Mouse (Mus musculus) erythroid progenitor cell, adult 5-6 weeks (primary cell): ENCODE results near the gene Hist1h2bg. TPM values are rescaled to one million over a fixed set of nuclear protein-coding genes. Genes with fewer than 3 reads are reported as not detected.
"Not testable (repeated sequence)": the region's sequence is repeated elsewhere in the genome, so short reads cannot be mapped to it uniquely, and the experiment has no call there.

Experiments
- ATAC-seq: replicated peaks from 2 replicates; pipeline ENCODE4 v1.8.0; 2016; ENCODE audit warnings: moderate number of reproducible peaks, mild to moderate bottlenecking, moderate TSS enrichment, inconsistent platforms; ENCODE audit not compliant: poor library complexity, low FRiP score, severe bottlenecking
- total RNA-seq, 2 experiments: library from RNA; stranded (forward) in 1 of 2; stranded (reverse) in 1 of 2; fragments of 150-400 nt in 1 of 2; fragments of 186-747, 209-891 nt in 1 of 2; gene quantifications; 2 replicates each; pipeline versions ENCODE4 v1.2.3 to v1.2.4; 2015 to 2017; ENCODE audit warnings: low replicate concordance in 2 of 2

Hist1h2bg gene
- total RNA-seq, 2 experiments from 2014 or later = 851 to 3,057 TPM

DNA sequence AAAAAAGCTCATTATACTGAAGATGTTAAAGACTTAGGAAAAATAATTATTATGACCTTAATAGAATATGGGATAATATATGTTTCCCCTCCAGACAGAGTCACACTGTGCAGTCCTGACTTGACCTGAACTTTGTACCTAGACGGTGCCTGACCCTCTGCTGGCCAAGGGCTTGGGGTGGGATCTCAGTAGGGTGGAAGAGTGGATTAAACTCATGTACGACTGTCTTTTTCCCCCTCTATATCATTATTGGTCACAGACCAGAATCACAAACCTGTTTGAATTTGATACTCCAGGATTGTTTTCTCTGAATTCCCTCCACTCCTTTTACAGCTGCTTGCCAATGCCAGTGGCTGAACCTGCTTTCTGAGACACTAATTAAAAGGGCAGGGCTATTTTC lies 10.5 kb upstream of the Hist1h2bg start:
- not testable (repeated sequence) for ATAC-seq

DNA sequence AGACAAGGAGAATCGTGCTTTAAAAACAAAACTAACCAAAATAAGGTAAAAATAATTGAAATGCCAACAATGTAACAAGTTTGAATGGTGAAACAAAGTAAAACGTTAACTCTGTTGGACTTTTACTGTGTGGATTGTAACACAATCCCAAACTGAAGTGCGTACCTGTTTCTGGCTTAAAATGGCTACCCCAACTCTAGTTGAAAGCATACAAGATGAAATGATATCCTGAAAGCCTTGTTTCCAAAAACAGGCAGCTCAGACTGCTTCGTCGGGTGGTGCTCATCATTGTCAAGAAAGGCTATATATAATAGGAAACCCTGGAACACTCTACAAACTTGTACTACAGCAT lies 9.7 kb upstream of the Hist1h2bg start:
- peak; percentile 53 for ATAC-seq

DNA sequence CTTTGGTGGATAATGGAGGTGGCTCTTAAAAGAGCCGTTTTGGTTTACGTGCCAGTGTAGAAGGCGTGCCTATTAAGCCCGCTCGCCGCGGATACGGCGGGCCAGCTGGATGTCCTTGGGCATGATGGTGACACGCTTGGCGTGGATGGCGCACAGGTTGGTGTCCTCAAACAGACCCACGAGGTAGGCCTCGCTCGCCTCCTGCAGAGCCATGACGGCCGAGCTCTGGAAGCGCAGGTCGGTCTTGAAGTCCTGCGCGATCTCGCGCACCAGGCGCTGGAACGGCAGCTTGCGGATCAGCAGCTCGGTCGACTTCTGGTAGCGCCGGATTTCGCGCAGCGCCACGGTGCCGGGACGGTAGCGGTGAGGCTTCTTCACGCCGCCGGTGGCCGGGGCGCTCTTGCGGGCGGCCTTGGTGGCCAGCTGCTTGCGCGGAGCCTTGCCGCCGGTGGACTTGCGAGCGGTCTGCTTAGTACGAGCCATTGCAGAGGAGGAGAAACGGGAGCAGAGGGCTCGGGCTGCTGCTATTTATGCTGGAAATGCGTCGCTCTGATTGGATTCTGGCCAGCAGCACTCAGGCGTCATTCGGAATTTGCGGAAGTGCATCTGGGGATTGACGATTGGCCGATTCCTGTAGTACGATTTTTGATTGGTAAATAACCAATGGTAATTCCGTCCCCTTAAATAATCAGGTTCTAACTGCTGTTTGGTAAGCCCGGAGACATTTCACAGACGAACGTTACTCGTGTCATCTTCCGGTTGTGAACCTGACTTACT lies 9.1 kb upstream of the Hist1h2bg start, which contains the start of gene Hist1h3e:
Gene Hist1h3e (minus strand): TSS at position 487 of the 777 bp plus-strand sequence.
- peak; percentile 86 for ATAC-seq

DNA sequence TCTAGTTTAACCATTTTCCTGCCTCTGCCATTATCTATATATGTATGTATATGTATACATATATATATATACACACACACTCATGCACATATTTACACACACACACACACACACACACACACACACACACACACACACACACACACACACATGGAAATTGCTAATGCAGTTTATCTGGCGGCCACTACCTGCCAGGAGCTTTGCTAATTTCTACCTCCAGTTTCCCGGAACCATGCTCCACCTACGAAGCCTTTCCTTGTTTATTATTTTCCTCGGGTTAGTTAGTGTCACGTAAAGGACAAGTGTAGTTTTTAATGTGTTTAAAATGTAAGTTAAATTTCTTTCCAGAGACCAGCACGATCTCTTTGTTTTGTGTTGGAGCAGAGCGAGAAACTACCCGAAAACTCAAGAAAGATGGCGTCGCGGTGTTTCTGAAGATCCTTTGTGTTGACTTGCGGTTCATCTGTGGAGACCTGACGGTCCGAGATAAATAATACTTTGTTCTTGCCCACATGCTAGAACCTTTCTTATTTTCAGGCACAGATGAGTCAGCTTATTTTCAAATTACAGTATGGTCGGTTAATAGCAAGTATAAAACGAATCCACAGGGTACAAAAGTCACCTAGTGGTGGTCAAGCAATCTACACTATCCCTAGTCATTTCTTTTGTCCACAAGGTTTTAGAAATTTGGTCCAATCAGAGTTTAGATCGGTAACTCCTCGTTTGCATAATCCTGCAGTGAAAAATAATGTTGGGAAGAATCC lies 8.3 kb upstream of the Hist1h2bg start:
- peak; percentile 68 for ATAC-seq

DNA sequence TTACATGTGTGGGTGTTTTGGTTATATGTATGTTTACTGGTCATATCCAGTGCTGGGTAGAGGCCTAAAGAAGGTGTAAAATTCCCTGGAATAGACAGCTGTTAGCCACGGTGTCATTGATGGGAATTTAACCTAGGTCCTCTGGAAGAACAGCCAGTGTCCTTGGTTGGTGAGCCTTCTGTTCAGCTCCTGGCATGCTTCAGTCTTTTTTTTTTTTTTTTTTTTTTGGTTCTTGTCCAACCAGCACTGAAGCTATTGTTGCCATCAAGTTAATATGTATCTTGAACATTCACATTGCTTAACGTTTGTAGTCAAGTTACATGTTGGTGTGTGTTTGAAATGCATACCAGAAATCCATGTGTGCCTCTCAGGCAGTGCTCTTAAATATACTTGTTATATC lies 6.7 kb upstream of the Hist1h2bg start:
- no peak for ATAC-seq

DNA sequence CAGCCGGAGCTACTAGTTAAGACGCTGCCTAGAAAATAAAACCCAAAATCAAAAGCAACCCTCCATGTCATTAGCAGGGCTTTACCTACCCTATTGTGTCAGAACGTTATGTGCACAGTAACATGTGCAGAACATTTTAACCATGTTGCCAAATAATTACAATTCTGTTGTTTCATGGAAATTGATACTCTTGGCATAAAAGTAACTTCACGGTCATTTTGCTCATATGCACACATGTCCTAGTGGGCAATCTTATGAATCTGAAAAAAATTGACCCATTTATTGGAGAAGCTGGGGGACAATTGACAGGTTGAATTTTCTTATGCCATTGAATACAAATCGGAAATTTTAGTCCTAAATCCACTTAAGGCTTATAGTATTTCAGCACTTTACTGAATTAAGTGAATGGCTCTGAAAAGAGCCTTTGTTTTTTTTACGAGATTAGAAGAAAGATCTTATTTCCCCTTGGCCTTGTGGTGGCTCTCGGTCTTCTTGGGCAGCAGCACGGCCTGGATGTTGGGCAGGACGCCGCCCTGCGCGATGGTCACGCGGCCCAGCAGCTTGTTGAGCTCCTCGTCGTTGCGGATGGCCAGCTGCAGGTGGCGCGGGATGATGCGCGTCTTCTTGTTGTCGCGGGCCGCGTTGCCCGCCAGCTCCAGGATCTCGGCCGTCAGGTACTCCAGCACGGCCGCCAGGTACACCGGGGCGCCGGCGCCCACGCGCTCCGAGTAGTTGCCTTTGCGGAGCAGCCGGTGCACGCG lies 755 bp upstream of the Hist1h2bg start:
- not testable (repeated sequence) for ATAC-seq

DNA sequence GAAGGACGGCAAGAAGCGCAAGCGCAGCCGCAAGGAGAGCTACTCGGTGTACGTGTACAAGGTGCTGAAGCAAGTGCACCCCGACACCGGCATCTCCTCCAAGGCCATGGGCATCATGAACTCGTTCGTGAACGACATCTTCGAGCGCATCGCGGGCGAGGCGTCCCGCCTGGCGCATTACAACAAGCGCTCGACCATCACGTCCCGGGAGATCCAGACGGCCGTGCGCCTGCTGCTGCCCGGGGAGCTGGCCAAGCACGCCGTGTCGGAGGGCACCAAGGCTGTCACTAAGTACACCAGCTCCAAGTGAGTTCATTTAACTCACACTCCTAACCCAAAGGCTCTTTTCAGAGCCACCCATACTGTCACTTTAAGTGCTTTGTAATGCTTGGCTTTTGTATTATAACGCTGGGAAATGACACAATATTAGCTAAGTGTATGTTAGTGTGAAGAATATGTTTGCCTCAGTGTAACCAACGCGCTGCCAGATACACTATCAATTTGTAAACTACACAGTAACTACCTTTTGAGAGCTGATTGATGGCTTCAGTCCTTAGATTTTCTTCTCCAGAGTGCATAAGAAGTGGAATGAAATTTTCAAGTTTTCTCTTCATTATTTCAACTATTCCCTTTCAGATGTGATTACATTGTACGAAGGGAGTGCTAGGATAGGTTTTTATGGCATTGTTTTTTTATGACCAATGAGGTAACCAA lies 465 bp downstream of the Hist1h2bg start:
- ATAC-seq = peak; percentile 13; the same call in 1 of the 2 replicates

DNA sequence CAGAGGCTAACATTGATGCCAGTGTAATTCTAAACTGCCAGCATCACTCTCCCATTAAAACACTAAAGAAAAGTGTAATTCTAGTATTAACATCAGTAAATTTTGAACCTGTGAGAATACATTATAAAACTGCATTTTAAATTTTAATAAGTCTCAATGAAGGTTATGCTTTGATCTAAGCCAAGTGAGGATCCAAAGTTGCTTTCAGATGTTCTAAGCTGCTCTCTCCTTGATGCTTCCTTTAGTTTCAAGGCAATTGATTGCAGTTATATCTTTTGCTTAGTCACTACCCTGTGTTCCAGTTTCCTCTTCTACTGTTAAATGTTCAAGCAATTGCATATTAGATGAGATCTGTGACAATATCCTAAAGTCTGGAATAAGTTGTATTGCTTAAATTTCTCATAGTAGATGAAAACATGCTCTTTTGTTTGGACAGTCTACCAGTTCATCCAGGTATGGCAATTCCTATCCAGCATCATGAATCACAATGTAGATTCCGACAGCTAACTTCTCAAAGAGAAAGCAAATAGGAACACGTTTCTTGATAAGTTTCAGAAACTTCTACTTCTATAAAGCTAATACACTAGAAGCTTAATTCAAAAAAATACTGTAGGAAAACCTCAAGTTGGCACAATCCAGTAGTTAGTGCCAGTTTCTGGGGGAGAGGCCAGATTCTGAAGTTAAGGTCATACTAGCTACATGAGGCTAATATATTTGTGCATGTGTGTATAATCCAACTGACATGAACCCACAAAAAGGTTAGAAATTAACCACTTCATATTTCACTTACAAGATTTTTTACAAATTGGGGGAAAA lies 1.2 kb downstream of the Hist1h2bg start:
- peak; percentile 13; the same call in 1 of the 2 replicates for ATAC-seq

DNA sequence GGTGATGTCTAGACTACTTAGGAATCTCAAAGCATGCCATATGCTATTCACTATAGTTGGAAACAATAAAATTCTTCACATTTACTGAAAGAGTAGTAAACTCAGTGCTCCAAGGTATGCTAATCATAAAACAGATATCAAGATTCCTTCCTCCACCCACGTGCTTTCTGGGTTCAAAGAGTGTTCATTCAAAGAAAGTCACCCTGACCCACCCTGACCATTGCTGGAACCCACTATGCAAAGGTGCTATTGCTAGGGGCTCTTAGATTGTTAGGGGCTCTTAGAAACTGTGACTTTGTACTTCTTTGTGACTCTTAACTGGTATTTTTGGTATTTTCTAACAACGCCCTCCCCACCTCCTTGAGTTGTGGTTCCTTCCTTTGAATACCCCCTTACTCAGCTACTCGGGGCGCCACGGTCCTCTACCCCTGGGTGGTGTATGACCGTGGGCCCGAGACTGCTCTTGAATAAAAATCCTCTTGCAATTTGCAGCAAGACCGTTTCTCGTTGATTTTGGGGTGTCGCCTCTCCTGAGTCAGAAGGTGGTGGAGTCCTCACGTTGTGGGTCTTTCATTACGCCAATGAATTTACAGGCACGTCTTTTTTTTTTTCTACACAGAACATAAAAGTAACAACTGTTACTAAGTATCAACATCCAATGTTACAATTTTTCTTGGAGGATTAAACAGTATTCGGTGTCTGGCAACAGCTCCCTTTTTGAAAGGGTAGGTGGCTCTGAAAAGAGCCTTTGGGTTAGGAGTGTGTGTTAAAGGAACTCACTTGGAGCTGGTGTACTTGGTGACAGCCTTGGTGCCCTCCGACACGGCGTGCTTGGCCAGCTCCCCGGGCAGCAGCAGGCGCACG lies 2.1 kb downstream of the Hist1h2bg start:
- ATAC-seq = not testable (repeated sequence)

DNA sequence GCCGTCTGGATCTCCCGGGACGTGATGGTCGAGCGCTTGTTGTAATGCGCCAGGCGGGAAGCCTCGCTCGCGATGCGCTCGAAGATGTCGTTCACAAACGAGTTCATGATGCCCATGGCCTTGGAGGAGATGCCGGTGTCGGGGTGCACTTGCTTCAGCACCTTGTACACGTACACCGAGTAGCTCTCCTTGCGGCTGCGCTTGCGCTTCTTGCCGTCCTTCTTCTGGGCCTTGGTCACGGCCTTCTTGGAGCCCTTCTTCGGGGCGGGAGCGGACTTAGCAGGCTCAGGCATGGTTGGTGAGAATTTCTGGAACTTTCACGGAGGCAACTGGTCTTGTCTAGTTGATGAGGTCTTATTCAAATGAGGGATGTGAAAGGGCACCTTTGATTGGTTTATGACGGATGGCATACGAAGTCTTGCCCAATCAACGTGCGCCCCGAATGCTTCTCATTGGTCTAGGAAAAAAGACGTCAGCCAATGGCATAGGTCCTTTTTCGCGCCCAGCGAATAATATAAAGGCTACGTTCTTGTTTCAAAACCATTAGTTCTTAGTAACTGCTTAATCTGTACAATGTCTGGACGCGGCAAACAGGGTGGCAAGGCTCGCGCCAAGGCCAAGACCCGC lies 2.8 kb downstream of the Hist1h2bg start, which contains the start of the genes Hist1h2bf and Hist1h2ad:
Gene Hist1h2bf (minus strand): TSS at position 299 of the 627 bp plus-strand sequence.
Gene Hist1h2ad (plus strand): TSS at position 484 of the 627 bp plus-strand sequence.
- peak; percentile 69 for ATAC-seq

DNA sequence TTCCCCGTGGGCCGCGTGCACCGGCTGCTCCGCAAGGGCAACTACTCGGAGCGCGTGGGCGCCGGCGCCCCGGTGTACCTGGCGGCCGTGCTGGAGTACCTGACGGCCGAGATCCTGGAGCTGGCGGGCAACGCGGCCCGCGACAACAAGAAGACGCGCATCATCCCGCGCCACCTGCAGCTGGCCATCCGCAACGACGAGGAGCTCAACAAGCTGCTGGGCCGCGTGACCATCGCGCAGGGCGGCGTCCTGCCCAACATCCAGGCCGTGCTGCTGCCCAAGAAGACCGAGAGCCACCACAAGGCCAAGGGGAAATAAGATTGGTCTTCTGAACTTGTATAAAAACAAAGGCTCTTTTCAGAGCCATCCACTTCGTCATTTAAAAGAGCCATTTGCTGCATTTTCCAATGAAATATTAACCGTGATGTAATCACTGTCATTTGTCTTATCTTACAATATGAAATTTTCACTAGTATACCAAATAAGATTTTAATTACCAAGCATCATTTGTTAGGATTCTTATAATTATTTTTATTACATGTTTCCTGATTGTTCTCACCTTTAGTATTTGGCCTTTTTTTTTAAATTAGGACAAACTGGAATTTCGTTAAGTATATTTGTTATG lies 3.5 kb downstream of the Hist1h2bg start:
- ATAC-seq = not testable (repeated sequence)

DNA sequence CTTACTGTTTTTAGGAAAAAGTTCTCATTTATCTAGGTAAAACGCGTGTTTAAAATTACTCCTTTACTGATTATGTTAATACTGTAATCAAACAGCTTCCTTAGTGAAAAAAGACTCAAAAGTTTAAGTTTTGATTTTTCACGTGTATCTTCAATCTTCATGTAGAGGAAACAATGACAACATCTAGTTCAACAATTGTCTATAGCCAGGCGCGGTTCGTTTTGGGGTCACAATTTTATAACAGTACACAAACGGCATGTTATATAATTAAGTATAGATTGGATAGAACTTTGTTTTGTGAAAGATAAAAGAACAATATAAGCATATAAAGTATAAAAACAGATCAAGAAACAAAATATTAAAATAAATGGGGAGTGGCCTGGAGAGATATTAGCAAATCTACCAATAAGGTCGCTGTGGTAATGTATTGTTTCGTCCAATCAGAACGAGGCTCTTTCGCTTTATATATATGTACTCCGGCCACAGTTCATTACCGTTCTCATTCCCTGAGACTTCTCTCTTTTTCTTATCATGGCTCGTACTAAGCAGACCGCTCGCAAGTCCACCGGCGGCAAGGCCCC lies 4.2 kb downstream of the Hist1h2bg start, which contains the start of gene Hist1h3d:
Gene Hist1h3d (plus strand): TSS at position 493 of the 581 bp plus-strand sequence.
- ATAC-seq = peak; percentile 55

DNA sequence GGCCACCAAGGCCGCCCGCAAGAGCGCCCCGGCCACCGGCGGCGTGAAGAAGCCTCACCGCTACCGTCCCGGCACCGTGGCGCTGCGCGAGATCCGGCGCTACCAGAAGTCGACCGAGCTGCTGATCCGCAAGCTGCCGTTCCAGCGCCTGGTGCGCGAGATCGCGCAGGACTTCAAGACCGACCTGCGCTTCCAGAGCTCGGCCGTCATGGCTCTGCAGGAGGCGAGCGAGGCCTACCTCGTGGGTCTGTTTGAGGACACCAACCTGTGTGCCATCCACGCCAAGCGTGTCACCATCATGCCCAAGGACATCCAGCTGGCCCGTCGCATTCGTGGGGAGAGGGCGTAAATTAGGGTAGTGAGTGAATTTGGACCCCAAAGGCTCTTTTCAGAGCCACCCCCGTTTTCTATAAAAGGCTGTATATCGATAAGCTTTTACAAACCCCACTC lies 4.7 kb downstream of the Hist1h2bg start:
- ATAC-seq = not testable (repeated sequence)

DNA sequence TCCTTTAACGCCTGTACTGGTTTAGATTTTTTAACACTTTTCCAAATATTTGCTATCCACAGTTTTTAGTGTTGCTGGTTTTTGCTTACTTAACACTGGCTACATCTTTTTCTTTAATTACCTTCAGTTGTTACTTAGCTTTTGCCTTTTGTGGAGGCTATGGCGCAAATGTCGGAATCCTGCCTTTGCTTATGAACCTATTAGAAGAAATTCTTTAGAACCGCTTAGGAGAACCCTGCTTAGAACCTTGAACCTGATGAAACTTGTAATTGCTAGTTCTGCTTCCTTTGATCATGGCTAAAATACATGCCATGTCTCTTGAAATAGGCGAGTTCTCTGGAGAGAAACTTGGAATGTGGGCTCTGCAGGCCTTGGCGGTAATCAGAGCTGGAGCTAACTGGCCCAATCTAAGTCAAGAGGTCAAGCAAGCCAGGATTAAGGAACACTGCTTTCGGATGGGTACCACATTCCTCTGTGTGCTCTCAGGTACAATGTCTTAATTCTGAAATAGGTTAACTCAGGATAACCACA lies 5.2 kb downstream of the Hist1h2bg start:
- peak; percentile 7; the same call in 1 of the 2 replicates for ATAC-seq

DNA sequence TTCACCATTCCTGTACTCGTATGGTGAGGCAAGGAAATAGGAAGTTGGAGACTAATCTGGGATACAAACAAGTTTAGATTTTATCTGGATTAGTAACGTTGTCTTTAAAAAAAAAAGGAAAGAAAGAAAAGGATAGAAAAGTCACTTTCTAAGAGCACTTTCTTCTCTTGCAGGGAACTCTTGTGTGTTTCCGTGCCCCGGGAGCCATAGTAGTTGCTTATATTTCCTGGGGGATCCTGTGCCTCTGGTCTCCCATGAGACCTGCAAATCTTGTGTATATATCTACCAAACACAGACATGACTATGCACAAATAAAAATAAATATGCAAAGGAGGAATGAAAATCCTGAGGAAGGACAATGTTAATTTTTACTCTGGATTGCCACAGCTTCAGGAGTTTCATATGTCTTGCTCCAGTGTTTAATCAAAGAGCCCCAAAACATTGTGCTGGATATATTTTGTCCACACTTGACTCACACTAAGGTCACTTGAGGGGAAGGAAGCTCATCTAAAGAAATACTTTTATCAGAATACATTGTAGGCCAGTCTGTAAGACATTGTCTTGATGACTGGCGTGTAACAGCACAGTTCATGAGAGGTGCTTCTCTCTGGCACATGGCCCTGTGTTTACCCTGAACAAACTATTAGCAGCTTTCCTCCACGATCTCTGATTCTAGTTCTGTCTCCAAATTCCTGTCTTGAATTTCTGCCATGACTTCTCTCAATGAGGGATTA lies 5.9 kb downstream of the Hist1h2bg start:
- no peak for ATAC-seq
